Mouse (Mus musculus) ovary, adult 18-20 months (tissue): ENCODE measurements around the gene Crb3.
"Not testable (repeated sequence)": the region's sequence is repeated elsewhere in the genome, so short reads cannot be mapped to it uniquely, and the experiment has no call there.

Experiments used
- DNase-seq: peaks from one replicate; pipeline ENCODE4 v3.0.0; 2022; ENCODE audit warnings: low spot score, mixed read lengths

Gene Crb3

GRCm38 (mm10) chr17:57058891-57059485 lies at the start of gene Crb3:
TSS of gene Crb3 (plus strand) at chr17:57059105.
- DNase-seq: peak; percentile 34

- DNase-seq: no peak
Measured at GRCm38 (mm10) chr17:57010911-57011235, 48.0 kb upstream of the Crb3 start.

- DNase-seq: peak; percentile 92
Measured at GRCm38 (mm10) chr17:57011236-57012141, 47.4 kb upstream of the Crb3 start, which contains the start of the genes Gtf2f1 and Gm17949. TSS of gene Gtf2f1 (minus strand) at chr17:57011288. TSS of gene Gm17949 (plus strand) at chr17:57011469.

- no peak for DNase-seq
Measured at GRCm38 (mm10) chr17:57012245-57012795, 46.6 kb upstream of the Crb3 start.

- DNase-seq: no peak
Measured at GRCm38 (mm10) chr17:57019693-57020092, 39.2 kb upstream of the Crb3 start.

GRCm38 (mm10) chr17:57020960-57021359 lies 37.9 kb upstream of the Crb3 start:
- DNase-seq: no peak

- DNase-seq: no peak
Measured at GRCm38 (mm10) chr17:57027471-57027870, 31.4 kb upstream of the Crb3 start.

GRCm38 (mm10) chr17:57029691-57030090 lies 29.2 kb upstream of the Crb3 start:
- DNase-seq: no peak

GRCm38 (mm10) chr17:57030931-57031660 lies 27.8 kb upstream of the Crb3 start, which contains the start of gene Khsrp:
TSS of gene Khsrp (minus strand) at chr17:57031522.
- DNase-seq: no peak

- peak; percentile 100 for DNase-seq
Measured at GRCm38 (mm10) chr17:57031661-57032420, 27.1 kb upstream of the Crb3 start.

- no peak for DNase-seq
Measured at GRCm38 (mm10) chr17:57032854-57033253, 26.1 kb upstream of the Crb3 start.

- DNase-seq: no peak
Measured at GRCm38 (mm10) chr17:57038978-57039377, 19.9 kb upstream of the Crb3 start.

- no peak for DNase-seq
Measured at GRCm38 (mm10) chr17:57041554-57041953, 17.4 kb upstream of the Crb3 start, which contains the start of gene Slc25a41. TSS of gene Slc25a41 (minus strand) at chr17:57041654.

- no peak for DNase-seq
Measured at GRCm38 (mm10) chr17:57047406-57047805, 11.5 kb upstream of the Crb3 start.

- DNase-seq: no peak
Measured at GRCm38 (mm10) chr17:57048816-57049215, 10.1 kb upstream of the Crb3 start.

- DNase-seq: not testable (repeated sequence)
Measured at GRCm38 (mm10) chr17:57051679-57052078, 7.2 kb upstream of the Crb3 start.

- no peak for DNase-seq
Measured at GRCm38 (mm10) chr17:57056246-57056645, 2.7 kb upstream of the Crb3 start.

GRCm38 (mm10) chr17:57059486-57059977 lies 627 bp downstream of the Crb3 start, which contains the start of gene Slc25a23:
TSS of gene Slc25a23 (minus strand) at chr17:57059863.
- DNase-seq: peak; percentile 66

GRCm38 (mm10) chr17:57060231-57060801 lies 1.4 kb downstream of the Crb3 start:
- peak; percentile 94 for DNase-seq

GRCm38 (mm10) chr17:57061069-57061468 lies 2.2 kb downstream of the Crb3 start:
- DNase-seq: peak; percentile 59
